Mouse (Mus musculus) lung, postnatal 25 days (tissue): Measurements from ENCODE around the gene Xrcc6.

Source experiments
- DNase-seq: peaks from one replicate; pipeline ENCODE4 v3.0.0; 2022; ENCODE audit warnings: low spot score

The Xrcc6 gene

DNA sequence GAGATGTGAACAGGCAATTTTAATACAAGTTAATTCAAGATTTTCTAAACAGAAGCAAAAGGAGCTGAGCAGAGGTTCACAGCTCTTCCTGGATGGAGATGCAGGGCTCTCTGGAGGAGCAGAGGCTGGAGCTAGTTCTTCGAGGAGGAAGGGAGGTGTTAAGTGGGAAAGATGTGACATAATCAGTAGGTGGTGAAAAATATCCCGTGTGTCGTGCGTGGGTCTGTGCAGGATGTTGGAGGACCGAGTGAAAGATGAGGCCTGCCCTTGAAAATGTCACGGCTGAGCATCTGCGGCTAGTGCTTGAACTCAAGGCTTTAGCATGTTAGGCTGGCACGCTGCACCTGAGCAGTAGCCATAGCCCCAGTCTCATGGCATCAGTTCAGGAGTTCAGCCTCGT, 98.0 kb downstream of the Xrcc6 start:
- no peak for DNase-seq

DNA sequence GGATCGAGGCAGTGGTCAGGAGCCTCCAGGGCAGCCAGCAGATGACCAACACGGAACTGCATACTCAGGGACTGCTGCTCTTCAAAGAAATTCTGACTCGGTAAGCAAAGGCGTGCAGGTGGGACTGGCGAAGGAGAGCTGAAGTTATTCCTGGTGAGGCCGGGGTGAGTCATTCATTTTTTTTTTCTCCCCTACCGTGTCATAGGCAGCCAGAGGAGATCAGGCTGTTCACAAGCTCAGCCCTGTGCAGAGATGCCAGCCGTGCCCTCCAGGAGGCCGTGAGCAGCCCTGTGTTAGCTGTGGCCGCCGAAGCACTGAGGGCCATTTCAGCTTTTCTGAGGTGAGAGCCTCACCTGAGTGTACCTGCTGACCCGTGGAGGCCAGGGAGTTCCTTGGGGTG, 98.5 kb downstream of the Xrcc6 start:
- DNase-seq, result no peak

DNA sequence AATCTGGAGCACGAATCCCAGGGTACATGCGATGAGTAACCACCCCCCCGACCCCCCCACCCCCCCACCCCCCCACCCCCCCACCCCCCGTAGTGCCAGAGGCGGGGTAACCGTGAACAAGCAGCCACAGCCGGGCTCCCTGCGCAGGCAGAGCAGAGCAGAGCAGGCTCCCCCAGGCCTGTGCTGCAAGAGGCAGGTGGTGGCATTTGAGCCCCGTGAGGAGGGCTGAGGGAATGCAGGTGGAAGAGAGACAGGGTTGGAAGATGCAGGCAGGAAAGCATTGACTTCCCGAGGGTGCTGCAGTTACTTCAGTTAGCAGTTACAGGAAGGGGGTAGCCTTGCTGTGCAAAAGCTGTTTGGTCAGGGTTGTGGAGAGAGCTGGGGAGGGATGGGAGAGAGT, 99.6 kb downstream of the Xrcc6 start:
- DNase-seq, result no peak
